16 mouse cellular contexts compared by ENCODE assay signal in genomic region chr6:29247072-29247471, GRCm38 (mm10). TPM values are rescaled to one million over a fixed set of nuclear protein-coding genes. Genes with fewer than 3 reads are reported as not detected.
"Had no signal": no experiment of that assay in that cellular context is flagged by ENCODE, and none has a peak within 500 bp of the region (broad histone marks: within the 10 kb centered on the region; RNA-seq: fewer than 3 reads in every experiment).

No protein-coding gene starts in this region.

- H3K9ac ChIP-seq: limb, embryonic 12.5 days; lung, embryonic 15.5 days had no signal

- H3K4me1 ChIP-seq: limb, embryonic 12.5 days had no signal

- H3K4me3 ChIP-seq: layer of hippocampus, adult 2 months; limb, embryonic 12.5 days; lung, embryonic 15.5 days had no signal

- H3K27ac ChIP-seq: layer of hippocampus, adult 2 months; limb, embryonic 12.5 days; lung, embryonic 15.5 days had no signal

- H3K36me3 ChIP-seq: limb, embryonic 12.5 days; lung, embryonic 15.5 days had no signal

- DNase-seq: kidney, adult 18-20 months; kidney, postnatal 10 days; kidney, postnatal 4 days; lung, postnatal 14 days; right cerebral cortex, adult 18-20 months; right cerebral cortex, postnatal 25 days; thymus, adult 2 months; thymus, postnatal 25 days had no signal

- H3K27me3 ChIP-seq: limb, embryonic 12.5 days; lung, embryonic 15.5 days had no signal

- ATAC-seq: midbrain, embryonic 16.5 days had no signal

- H3K4me2 ChIP-seq: limb, embryonic 12.5 days; lung, embryonic 15.5 days; midbrain, embryonic 11.5 days had no signal

- H3K9me3 ChIP-seq: limb, embryonic 12.5 days; lung, embryonic 15.5 days had no signal

RNA-seq across cellular contexts. Expression of gene Fam71f2, which starts 32.3 kb away (rescaled TPM):
- total RNA-seq: layer of hippocampus, postnatal 10 days; liver, adult 2 months had no signal
- polyA plus RNA-seq: kidney, embryonic 14.5 days; liver, adult 2 months had no signal
